Mouse (Mus musculus) megakaryocyte, embryonic 14.5 days (primary cell): ENCODE data around the gene Parn.

Experiments
- FLI1 ChIP-seq: IDR thresholded peaks from 2 replicates; pipeline ENCODE4 v1.6.1; 2012; ENCODE audit warnings: low read length, inconsistent platforms, mixed read lengths
- GATA1 ChIP-seq: IDR thresholded peaks from 3 replicates; pipeline ENCODE4 v1.6.1; 2012; ENCODE audit warnings: mixed read lengths, low read length, inconsistent platforms, borderline replicate concordance

- no peak for TF ChIP-seq FLI1
- no peak for TF ChIP-seq GATA1
Measured at GRCm38 (mm10) chr16:13566351-13566750, 101.6 kb downstream of the Parn start.
